Mouse (Mus musculus) E14TG2a.4 (cell line): ENCODE data around the gene Nars2.

ENCODE experiments used
- CTCF ChIP-seq: conservative IDR thresholded peaks from 2 replicates; pipeline ENCODE4 v1.5.1; 2014; ENCODE audit warnings: low read length
- POU5F1 ChIP-seq: IDR thresholded peaks from 2 replicates; pipeline ENCODE4 v1.6.1; 2014; ENCODE audit warnings: low read length, borderline replicate concordance

DNA sequence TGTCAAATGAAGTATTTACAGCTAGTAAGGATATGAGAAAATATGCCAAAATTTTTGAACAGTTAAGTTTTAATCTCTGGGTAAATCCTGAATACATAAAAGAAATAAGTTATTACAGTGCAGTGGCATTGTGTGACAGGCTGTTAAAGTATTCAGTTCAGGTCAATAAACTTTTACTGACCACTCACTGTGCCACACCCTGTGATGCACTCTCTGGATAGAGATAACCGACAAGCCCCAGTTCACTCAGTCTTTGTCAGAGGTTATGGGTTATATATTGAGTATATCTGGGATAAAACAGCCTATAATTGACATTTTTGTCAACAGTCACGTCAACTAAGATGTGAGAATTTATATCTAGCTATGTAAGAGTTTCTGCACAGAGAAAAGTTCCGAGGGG is 120.2 kb downstream of the Nars2 start:
- TF ChIP-seq CTCF = no peak
- TF ChIP-seq POU5F1 = no peak
